Mouse (Mus musculus): ENCODE results near the gene Gramd1c. TPM values are rescaled to one million over a fixed set of nuclear protein-coding genes. Genes with fewer than 3 reads are reported as not detected.
A peak's percentile ranks its signal among the peaks of the same experiment; 100 is the strongest.

Gramd1c gene
- polyA plus RNA-seq, 1 experiment from 2014 or later = 6.3 TPM

DNA sequence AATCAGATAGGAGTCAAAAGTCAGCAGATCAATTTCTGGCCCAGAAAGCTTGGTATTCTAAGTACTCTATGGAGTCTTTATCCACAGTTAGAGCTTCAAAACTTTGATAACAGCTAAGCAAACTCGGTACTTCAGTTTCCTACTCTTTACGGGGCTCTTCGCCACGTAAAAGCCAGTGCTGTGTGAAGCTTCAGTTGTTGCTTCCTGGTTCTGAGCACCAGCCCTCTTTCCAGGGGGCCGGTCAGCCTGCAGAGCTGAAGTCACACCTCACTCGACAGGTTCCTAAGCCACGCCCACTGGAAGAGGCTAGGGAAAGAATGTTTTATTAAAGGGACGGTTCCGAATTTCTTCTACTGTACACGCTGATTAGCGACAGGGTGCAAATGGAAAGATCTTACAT is 47.0 kb downstream of the Gramd1c start:
- no peak overlapping the region for H3K9ac ChIP-seq
- no peak for ATAC-seq (ENCODE audit: insufficient number of reproducible peaks, low FRiP score, low TSS enrichment, low read depth)
- H3K4me3 ChIP-seq = peak overlapping the region; percentile 33
- 8% methylated on average over 11 of the region's 11 CpGs for WGBS
- no peaks in the 10 kb centered on the region for H3K36me3 ChIP-seq
- peak overlapping the region; percentile 27 for H3K4me2 ChIP-seq
- no peak overlapping the region for H3K27ac ChIP-seq
- H3K27me3 ChIP-seq = no peaks in the 10 kb centered on the region
- no peaks in the 10 kb centered on the region for H3K4me1 ChIP-seq
- no peaks in the 10 kb centered on the region for H3K9me3 ChIP-seq

DNA sequence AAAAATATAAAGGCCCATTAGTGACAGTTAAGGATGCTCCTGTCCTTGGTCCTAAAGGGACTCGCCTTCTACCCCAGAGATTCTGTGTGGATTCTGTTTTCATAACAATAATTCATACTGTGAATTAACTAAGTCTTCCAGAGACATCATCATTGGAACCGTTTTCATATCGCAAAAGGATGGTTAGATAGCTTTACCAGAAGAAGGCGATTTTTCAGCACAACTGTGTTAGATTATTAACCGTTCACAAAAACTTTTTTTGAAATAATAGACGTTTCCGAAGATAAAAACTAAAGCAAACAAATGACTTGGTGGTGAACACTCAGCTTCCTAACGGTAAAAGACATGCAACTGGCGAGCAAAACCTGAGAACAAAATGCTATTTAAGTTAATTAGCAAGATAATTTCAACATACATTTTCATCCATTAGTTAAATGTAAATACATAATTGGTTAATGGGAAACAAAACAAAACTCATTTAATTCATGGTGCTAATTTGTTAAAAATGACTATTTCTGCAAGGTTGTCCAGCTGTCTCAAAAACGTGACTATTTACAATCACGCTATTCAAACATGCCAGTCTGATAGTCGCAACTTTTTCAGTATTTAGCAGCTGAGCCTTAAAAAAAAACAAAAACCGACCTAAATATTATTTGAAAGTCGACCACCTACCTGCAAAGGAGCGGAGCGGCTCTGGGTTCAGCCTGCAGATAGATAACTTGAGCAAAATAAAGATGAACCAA is 47.6 kb downstream of the Gramd1c start:
- Histone ChIP-seq H3K4me3 (peak overlapping the region; percentile 33), H3K4me1 (no peaks in the 10 kb centered on the region), H3K4me2 (peak overlapping the region; percentile 27), H3K9me3 (no peaks in the 10 kb centered on the region), H3K36me3 (no peaks in the 10 kb centered on the region), H3K27ac (no peak overlapping the region), H3K27me3 (no peaks in the 10 kb centered on the region), H3K9ac (no peak overlapping the region)
- ATAC-seq (ENCODE audit: insufficient number of reproducible peaks, low FRiP score, low TSS enrichment, low read depth) = no peak
- 58% methylated on average over 16 of the region's 16 CpGs for WGBS

DNA sequence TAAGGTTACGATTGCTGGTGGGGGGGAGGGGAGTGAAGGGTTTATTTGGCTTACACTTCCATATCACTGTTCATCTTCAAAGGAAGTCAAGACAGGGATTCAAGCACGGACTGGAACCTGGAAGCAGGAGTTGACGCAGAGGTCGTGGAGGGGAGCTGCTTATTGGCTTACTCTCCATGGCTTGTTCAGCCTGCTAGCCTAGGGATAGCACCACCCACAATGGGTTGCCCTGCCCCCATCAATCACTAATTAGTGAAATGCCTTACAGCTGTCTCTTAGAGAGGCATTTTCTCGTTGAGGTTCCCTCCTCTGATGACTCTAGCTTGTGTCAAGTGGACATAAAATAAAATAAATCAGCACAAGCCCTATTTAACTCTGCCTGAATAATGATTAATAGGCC is 52.1 kb downstream of the Gramd1c start:
- H3K4me1 ChIP-seq = no peaks in the 10 kb centered on the region
- no peaks in the 10 kb centered on the region for H3K36me3 ChIP-seq
- no peak overlapping the region for H3K9ac ChIP-seq
- no peaks in the 10 kb centered on the region for H3K9me3 ChIP-seq
- H3K27me3 ChIP-seq = no peaks in the 10 kb centered on the region
- H3K4me3 ChIP-seq = no peak overlapping the region
- no peak for ATAC-seq (ENCODE audit: insufficient number of reproducible peaks, low FRiP score, low TSS enrichment, low read depth)
- no peak overlapping the region for H3K4me2 ChIP-seq
- WGBS = 55% methylated on average over 5 of the region's 5 CpGs
- no peak overlapping the region for H3K27ac ChIP-seq

DNA sequence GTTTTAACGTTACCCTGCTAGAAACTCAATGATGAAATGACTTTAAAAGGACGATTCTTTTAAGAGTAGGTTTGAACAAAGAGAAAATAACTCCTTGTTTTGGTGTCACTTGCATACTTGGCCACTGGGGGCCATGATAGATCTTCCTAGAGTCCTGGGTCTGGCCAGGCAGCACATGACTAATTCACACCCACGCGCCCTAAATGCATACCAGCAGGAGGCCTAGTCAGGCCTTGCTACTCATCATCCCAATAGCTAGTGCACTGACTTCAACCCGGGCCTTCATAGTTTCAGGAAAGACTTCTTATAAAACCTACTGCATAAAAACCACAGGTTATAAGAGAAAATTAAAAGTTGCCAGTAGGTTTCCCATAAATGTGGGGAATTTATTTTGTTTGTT is 61.1 kb downstream of the Gramd1c start:
- no peaks in the 10 kb centered on the region for H3K9me3 ChIP-seq
- no peaks in the 10 kb centered on the region for H3K27me3 ChIP-seq
- no peaks in the 10 kb centered on the region for H3K4me1 ChIP-seq
- ATAC-seq (ENCODE audit: insufficient number of reproducible peaks, low FRiP score, low TSS enrichment, low read depth) = no peak
- 68% methylated on average over 5 of the region's 5 CpGs for WGBS
- no peaks in the 10 kb centered on the region for H3K36me3 ChIP-seq
- no peak overlapping the region for H3K9ac ChIP-seq
- H3K4me2 ChIP-seq = no peak overlapping the region
- no peak overlapping the region for H3K27ac ChIP-seq
- no peak overlapping the region for H3K4me3 ChIP-seq

DNA sequence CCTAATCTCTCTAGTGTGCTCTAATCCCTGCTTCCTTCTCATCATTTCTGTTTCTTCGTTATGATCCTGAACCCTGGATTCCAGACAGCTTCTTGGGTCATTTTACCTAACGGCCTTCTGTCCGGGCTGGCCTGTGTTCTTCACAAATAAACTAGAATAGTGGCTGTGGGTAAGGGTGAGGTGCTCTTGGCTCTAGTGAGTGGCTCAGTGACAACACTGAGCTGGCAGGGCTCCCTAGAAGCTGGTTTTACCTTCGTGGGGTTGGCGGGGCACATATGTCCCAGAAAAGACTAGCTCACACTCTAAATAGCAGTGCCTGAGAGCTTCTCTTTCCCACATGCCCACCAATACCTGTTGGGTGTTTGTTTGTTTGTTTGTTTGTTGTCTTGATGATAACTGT is 63.6 kb downstream of the Gramd1c start:
- no peak overlapping the region for H3K4me2 ChIP-seq
- H3K9me3 ChIP-seq = no peaks in the 10 kb centered on the region
- H3K4me3 ChIP-seq = no peak overlapping the region
- H3K27ac ChIP-seq = no peak overlapping the region
- no peaks in the 10 kb centered on the region for H3K4me1 ChIP-seq
- 59% methylated on average over 5 of the region's 5 CpGs for WGBS
- H3K36me3 ChIP-seq = no peaks in the 10 kb centered on the region
- no peak overlapping the region for H3K9ac ChIP-seq
- ATAC-seq (ENCODE audit: insufficient number of reproducible peaks, low FRiP score, low TSS enrichment, low read depth) = no peak
- no peaks in the 10 kb centered on the region for H3K27me3 ChIP-seq

DNA sequence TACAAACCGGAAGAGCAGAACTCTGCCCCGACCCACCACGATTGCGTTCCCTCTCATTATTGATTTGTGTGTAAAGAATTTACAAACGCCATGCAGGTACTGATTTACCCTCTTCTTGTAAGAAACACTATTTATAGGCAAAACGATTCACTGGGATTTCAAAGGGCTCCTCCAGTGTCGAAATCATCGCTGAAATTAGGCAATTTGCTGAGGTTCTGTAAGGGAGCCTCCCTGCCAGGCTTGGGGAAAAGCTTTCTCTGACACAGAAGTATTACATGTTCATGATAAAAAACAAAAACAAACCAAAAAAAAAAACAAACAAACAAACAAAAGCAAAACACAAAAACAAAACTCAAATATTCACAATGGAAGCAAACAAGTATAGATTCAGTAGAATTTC is 64.0 kb downstream of the Gramd1c start:
- no peak overlapping the region for H3K4me3 ChIP-seq
- H3K4me2 ChIP-seq = no peak overlapping the region
- H3K4me1 ChIP-seq = no peaks in the 10 kb centered on the region
- 77% methylated on average over 8 of the region's 8 CpGs for WGBS
- no peak overlapping the region for H3K27ac ChIP-seq
- no peaks in the 10 kb centered on the region for H3K36me3 ChIP-seq
- no peak for ATAC-seq (ENCODE audit: insufficient number of reproducible peaks, low FRiP score, low TSS enrichment, low read depth)
- H3K9me3 ChIP-seq = no peaks in the 10 kb centered on the region
- no peaks in the 10 kb centered on the region for H3K27me3 ChIP-seq
- H3K9ac ChIP-seq = no peak overlapping the region

DNA sequence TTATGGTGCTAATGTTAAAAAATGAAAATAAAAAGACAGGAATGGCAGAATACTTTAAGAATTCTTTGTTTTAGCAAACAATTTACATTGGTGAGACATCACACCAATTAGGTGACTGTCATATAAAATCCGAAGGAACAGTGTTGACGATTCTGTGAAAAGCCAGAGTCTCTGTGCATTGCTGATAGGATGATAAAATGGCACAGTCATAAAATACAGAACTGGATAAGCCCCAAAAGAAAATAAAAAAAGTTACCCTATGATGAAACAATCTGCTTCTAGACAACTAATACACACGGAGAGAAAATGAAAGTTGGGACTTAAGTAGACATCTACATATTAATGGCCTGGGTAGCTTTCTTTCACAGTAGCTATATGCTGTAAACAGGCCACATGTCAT is 68.5 kb downstream of the Gramd1c start:
- WGBS = 73% methylated on average over 3 of the region's 3 CpGs
- no peak for ATAC-seq (ENCODE audit: insufficient number of reproducible peaks, low FRiP score, low TSS enrichment, low read depth)
- no peak overlapping the region for H3K27ac ChIP-seq

DNA sequence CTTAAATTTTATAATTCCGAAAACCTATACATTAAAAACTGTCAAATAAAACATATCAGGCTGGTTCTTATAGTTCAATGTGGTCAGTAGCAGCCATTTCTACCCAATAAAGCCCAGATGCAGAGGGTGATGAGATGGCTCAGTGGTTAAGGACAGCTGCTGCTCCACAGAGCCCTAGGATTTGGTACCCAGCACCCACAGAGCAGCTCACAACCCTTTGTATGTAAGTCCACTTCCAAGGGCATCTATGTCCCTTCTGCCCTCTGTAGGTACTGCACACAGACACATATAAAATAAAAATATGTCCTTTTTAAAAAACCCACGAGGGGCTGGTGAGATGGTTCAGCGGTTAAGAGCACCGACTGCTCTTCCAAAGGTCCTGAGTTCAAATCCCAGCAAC is 76.8 kb downstream of the Gramd1c start:
- Histone ChIP-seq H3K9me3 (no peaks in the 10 kb centered on the region), H3K4me1 (no peaks in the 10 kb centered on the region), H3K27me3 (no peaks in the 10 kb centered on the region), H3K4me3 (no peak overlapping the region), H3K9ac (no peak overlapping the region), H3K36me3 (no peaks in the 10 kb centered on the region), H3K27ac (no peak overlapping the region), H3K4me2 (no peak overlapping the region)
- no peak for ATAC-seq (ENCODE audit: insufficient number of reproducible peaks, low FRiP score, low TSS enrichment, low read depth)
- WGBS = 73% methylated on average over 4 of the region's 4 CpGs

More for the DNA sequence above, 68.5 kb downstream of the Gramd1c start:
- Histone ChIP-seq H3K4me2 (no peak overlapping the region), H3K9me3 (no peaks in the 10 kb centered on the region), H3K36me3 (no peaks in the 10 kb centered on the region), H3K4me1 (no peaks in the 10 kb centered on the region), H3K27me3 (no peaks in the 10 kb centered on the region), H3K9ac (no peak overlapping the region), H3K4me3 (no peak overlapping the region)

DNA sequence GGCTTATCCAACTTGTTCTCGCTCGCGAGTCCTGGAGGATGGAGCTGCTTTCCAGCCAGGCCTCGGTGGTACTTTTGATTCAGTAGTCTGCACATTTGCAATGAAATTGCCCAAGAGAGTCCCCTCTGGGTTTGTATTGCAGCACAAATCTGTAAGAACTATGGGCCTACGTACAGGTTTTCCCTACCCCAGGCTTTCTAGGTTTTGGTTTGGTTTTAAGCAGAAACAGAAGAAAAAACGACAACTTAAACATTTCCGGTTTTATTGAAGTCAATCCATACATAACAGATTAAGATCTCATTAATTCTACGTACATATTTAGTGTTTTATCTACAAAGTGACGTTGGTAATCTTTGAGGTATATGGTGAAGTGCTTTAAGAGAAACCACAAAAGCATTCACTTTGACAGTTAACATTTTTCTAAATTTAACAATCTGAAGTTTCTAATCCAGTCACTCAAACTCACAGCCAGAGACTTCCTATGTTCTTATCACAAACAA is 83.0 kb downstream of the Gramd1c start:
- Histone ChIP-seq H3K4me1 (peaks cover 8% of the 10 kb centered on the region; the same call in 1 of the 2 replicates), H3K9ac (peak overlapping the region; percentile 35), H3K9me3 (no peaks in the 10 kb centered on the region), H3K27ac (no peak overlapping the region), H3K27me3 (peaks cover 11% of the 10 kb centered on the region; the same call in 1 of the 2 replicates), H3K36me3 (no peaks in the 10 kb centered on the region), H3K4me2 (peak overlapping the region; percentile 99), H3K4me3 (peak overlapping the region; percentile 62)
- no peak for ATAC-seq (ENCODE audit: insufficient number of reproducible peaks, low FRiP score, low TSS enrichment, low read depth)
- WGBS = 24% methylated on average over 9 of the region's 9 CpGs

DNA sequence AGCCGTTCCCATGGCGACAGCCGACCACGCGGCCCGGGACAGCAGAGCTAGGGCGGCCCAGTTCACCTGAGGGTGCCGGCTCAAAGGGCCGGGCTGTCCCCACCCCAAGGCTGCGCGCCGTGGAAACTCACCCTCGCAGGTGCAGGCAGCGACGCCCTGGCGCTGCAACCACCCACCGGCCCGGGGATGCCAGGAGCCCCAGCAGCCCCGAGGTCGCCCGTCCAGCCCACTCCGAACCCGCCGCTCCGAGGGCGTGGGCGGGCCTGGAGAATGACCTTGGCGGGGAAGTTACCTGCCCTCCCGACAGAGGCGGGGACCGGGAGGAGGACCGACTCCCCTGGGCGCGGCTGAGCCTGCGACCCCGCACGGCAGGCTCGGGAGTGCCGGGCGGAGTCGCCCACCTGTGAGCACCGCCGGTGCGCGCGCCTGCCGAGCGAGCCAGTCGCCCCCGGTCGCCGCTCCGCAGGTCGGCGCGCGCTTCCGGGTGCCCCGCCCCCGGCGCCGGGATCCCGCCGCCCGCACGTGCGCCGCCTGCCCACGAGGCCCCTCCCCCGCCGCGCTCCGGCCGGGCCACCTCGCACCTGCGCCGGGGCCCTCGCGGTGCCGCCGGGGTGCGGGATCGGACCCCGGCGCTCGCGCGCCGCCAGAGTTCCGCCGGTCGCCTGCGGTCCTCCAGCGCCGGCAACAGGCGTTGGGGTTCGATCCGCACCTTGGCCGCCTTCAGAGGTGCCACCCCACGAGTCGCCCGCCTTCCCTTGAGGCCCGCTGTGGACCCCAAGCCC is 83.6 kb downstream of the Gramd1c start, which contains the start of gene Zdhhc23:
Gene Zdhhc23 (minus strand): TSS at position 464 of the 782 bp plus-strand sequence.
- Histone ChIP-seq H3K9me3 (no peaks in the 10 kb centered on the region), H3K4me1 (peaks cover 8% of the 10 kb centered on the region; the same call in 1 of the 2 replicates), H3K27me3 (peaks cover 11% of the 10 kb centered on the region; the same call in 1 of the 2 replicates), H3K4me3 (peak within 1 kb of the TSS; percentile 62), H3K9ac (peak within 1 kb of the TSS; percentile 35), H3K36me3 (no peaks in the 10 kb centered on the region), H3K4me2 (peak within 1 kb of the TSS; percentile 99), H3K27ac (no peak within 1 kb of the TSS)
- ATAC-seq (ENCODE audit: insufficient number of reproducible peaks, low FRiP score, low TSS enrichment, low read depth) = no peak
- under 1% methylated on average over 75 of the region's 103 CpGs for WGBS

DNA sequence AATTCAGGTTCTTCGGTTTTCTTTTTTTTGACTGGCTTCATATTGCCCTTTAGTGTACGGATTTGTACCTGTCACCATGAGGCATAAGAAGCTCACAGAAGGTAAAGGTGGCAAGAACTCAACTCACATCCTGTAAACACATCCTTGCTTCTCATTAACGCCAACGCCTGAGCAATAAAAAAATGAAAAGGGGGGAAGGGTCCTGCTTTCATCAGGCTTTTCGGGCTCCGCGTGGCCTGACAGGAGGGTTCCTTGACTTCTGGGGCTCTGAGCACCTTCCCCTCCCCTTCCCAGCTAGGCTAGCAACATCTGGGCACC is 84.2 kb downstream of the Gramd1c start:
- Histone ChIP-seq H3K9ac (no peak overlapping the region), H3K36me3 (no peaks in the 10 kb centered on the region), H3K9me3 (no peaks in the 10 kb centered on the region), H3K27ac (no peak overlapping the region), H3K4me3 (peak overlapping the region; percentile 62), H3K27me3 (peaks cover 11% of the 10 kb centered on the region; the same call in 1 of the 2 replicates), H3K4me2 (peak overlapping the region; percentile 99), H3K4me1 (peaks cover 8% of the 10 kb centered on the region; the same call in 1 of the 2 replicates)
- no peak for ATAC-seq (ENCODE audit: insufficient number of reproducible peaks, low FRiP score, low TSS enrichment, low read depth)
- 10% methylated on average over 7 of the region's 7 CpGs for WGBS

DNA sequence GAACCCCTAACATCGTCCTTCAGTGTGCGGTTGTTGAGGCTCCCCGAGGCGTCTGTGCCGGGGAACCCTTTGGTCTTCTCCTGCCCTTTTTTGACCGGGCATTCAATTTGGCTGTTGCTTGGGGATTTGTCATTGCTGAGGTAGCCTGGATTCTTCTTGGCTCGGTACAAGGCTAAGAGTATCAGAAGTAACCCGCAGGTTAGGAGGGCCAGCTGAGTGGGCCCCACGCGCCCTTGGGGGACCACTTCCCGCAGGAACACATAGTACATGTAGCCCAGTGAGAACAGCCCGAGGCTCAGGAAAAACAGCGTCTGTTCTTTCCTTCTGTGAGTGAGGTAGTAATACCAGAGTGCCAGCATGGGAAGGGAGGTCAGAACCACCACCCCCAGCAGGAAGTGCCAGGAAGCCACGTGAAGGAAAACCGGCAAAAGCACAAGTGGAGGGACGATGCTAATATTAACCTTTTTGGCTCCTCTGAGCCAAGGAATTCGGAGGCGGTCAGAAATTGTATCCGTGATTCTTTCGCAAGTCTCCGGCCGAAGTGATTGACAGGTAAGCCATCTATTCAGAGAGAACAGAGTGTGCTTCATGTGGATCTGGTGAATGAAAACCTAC is 89.4 kb downstream of the Gramd1c start:
- Histone ChIP-seq H3K36me3 (0 out of 2 replicates have a peak, but pooled peaks cover 1% of the 10 kb centered on the region), H3K4me1 (no peaks in the 10 kb centered on the region; the same call in 1 of the 2 replicates), H3K4me2 (no peak overlapping the region), H3K27ac (no peak overlapping the region), H3K27me3 (no peaks in the 10 kb centered on the region; the same call in 1 of the 2 replicates), H3K9me3 (no peaks in the 10 kb centered on the region), H3K9ac (no peak overlapping the region), H3K4me3 (no peak overlapping the region)
- 79% methylated on average over 22 of the region's 22 CpGs for WGBS
- no peak for ATAC-seq (ENCODE audit: insufficient number of reproducible peaks, low FRiP score, low TSS enrichment, low read depth)
